Mouse (Mus musculus): ENCODE results near the gene Ube2cbp. TPM values are rescaled to one million over a fixed set of nuclear protein-coding genes. Genes with fewer than 3 reads are reported as not detected.

Ube2cbp gene
- polyA plus RNA-seq (2012; rRNA removed) = 0.67 and 0.77 TPM in 2 replicates

- DNase-seq = peak; percentile 86
- peaks cover 7% of the 10 kb centered on the region; the same call in 1 of the 2 replicates for H3K4me1 ChIP-seq (ENCODE audit: control insufficient read depth, insufficient read depth, low read length)
Measured at GRCm38 (mm10) chr9:86464151-86465105, at the start of gene Ube2cbp. Gene Ube2cbp (minus strand): TSS chr9:86464950.

GRCm38 (mm10) chr9:86514390-86514789 lies 49.6 kb upstream of the Ube2cbp start:
- whole genome bisulfite sequencing = 83% methylated on average over 3 of the region's 3 CpGs

More at GRCm38 (mm10) chr9:86464151-86465105, at the start of gene Ube2cbp:
- TF ChIP-seq POLR2A (IDR thresholded peaks at IDR 0.05; ENCODE audit: borderline replicate concordance, extremely low read depth, low read depth, low read length) = no peak
- peak; percentile 55 for TF ChIP-seq CTCF (IDR thresholded peaks at IDR 0.05; ENCODE audit: insufficient read depth, low read length)
- 2% methylated on average over 70 of the region's 70 CpGs for WGBS
- peak within 1 kb of the TSS; percentile 93 for H3K4me3 ChIP-seq (replicated peaks; ENCODE audit: extremely low read depth, low read depth, low read length)

GRCm38 (mm10) chr9:86513733-86514132 lies 49.0 kb upstream of the Ube2cbp start:
- no peak for TF ChIP-seq CTCF (IDR thresholded peaks at IDR 0.05; ENCODE audit: insufficient read depth, low read length)
- no peak for TF ChIP-seq POLR2A (IDR thresholded peaks at IDR 0.05; ENCODE audit: borderline replicate concordance, extremely low read depth, low read depth, low read length)
- WGBS = 87% methylated on average over 5 of the region's 5 CpGs
- Histone ChIP-seq H3K4me3 (replicated peaks; ENCODE audit: extremely low read depth, low read depth, low read length) (no peak overlapping the region), H3K4me1 (ENCODE audit: control insufficient read depth, insufficient read depth, low read length) (no peaks in the 10 kb centered on the region)
- DNase-seq = no peak

More at GRCm38 (mm10) chr9:86514390-86514789, 49.6 kb upstream of the Ube2cbp start:
- no peaks in the 10 kb centered on the region for H3K4me1 ChIP-seq (ENCODE audit: control insufficient read depth, insufficient read depth, low read length)
- no peak overlapping the region for H3K4me3 ChIP-seq (replicated peaks; ENCODE audit: extremely low read depth, low read depth, low read length)
- no peak for TF ChIP-seq POLR2A (IDR thresholded peaks at IDR 0.05; ENCODE audit: borderline replicate concordance, extremely low read depth, low read depth, low read length)
- DNase-seq = no peak

GRCm38 (mm10) chr9:86507437-86507836 lies 42.7 kb upstream of the Ube2cbp start:
- Histone ChIP-seq H3K4me1 (ENCODE audit: control insufficient read depth, insufficient read depth, low read length) (no peaks in the 10 kb centered on the region), H3K4me3 (replicated peaks; ENCODE audit: extremely low read depth, low read depth, low read length) (no peak overlapping the region)
- 89% methylated on average over 4 of the region's 4 CpGs for WGBS
- TF ChIP-seq POLR2A (IDR thresholded peaks at IDR 0.05; ENCODE audit: borderline replicate concordance, extremely low read depth, low read depth, low read length) = no peak
- TF ChIP-seq CTCF (IDR thresholded peaks at IDR 0.05; ENCODE audit: insufficient read depth, low read length) = no peak
- no peak for DNase-seq

- Histone ChIP-seq H3K4me1 (ENCODE audit: control insufficient read depth, insufficient read depth, low read length) (no peaks in the 10 kb centered on the region), H3K4me3 (replicated peaks; ENCODE audit: extremely low read depth, low read depth, low read length) (no peak overlapping the region)
- no peak for TF ChIP-seq POLR2A (IDR thresholded peaks at IDR 0.05; ENCODE audit: borderline replicate concordance, extremely low read depth, low read depth, low read length)
- no peak for DNase-seq
- 94% methylated on average over 3 of the region's 3 CpGs for WGBS
Measured at GRCm38 (mm10) chr9:86499083-86499482, 34.3 kb upstream of the Ube2cbp start.

- DNase-seq = no peak
- TF ChIP-seq POLR2A (IDR thresholded peaks at IDR 0.05; ENCODE audit: borderline replicate concordance, extremely low read depth, low read depth, low read length) (no peak), CTCF (IDR thresholded peaks at IDR 0.05; ENCODE audit: insufficient read depth, low read length) (no peak)
- 89% methylated on average over 4 of the region's 4 CpGs for WGBS
Measured at GRCm38 (mm10) chr9:86496261-86496660, 31.5 kb upstream of the Ube2cbp start.

GRCm38 (mm10) chr9:86491740-86492139 lies 27.0 kb upstream of the Ube2cbp start:
- TF ChIP-seq POLR2A (IDR thresholded peaks at IDR 0.05; ENCODE audit: borderline replicate concordance, extremely low read depth, low read depth, low read length) = no peak
- no peak for TF ChIP-seq CTCF (IDR thresholded peaks at IDR 0.05; ENCODE audit: insufficient read depth, low read length)
- WGBS = 93% methylated on average over 2 of the region's 2 CpGs
- H3K4me1 ChIP-seq (ENCODE audit: control insufficient read depth, insufficient read depth, low read length) = no peaks in the 10 kb centered on the region
- H3K4me3 ChIP-seq (replicated peaks; ENCODE audit: extremely low read depth, low read depth, low read length) = no peak overlapping the region
- DNase-seq = no peak

More at GRCm38 (mm10) chr9:86496261-86496660, 31.5 kb upstream of the Ube2cbp start:
- H3K4me1 ChIP-seq (ENCODE audit: control insufficient read depth, insufficient read depth, low read length) = no peaks in the 10 kb centered on the region
- H3K4me3 ChIP-seq (replicated peaks; ENCODE audit: extremely low read depth, low read depth, low read length) = no peak overlapping the region

GRCm38 (mm10) chr9:86482236-86482635 lies 17.5 kb upstream of the Ube2cbp start:
- H3K4me1 ChIP-seq (ENCODE audit: control insufficient read depth, insufficient read depth, low read length) = peaks cover 6% of the 10 kb centered on the region
- H3K4me3 ChIP-seq (replicated peaks; ENCODE audit: extremely low read depth, low read depth, low read length) = no peak overlapping the region
- no peak for TF ChIP-seq POLR2A (IDR thresholded peaks at IDR 0.05; ENCODE audit: borderline replicate concordance, extremely low read depth, low read depth, low read length)
- no peak for TF ChIP-seq CTCF (IDR thresholded peaks at IDR 0.05; ENCODE audit: insufficient read depth, low read length)
- WGBS = 85% methylated on average over 1 of the region's 1 CpGs
- DNase-seq = no peak

GRCm38 (mm10) chr9:86478414-86479093 lies 13.8 kb upstream of the Ube2cbp start:
- Histone ChIP-seq H3K4me3 (replicated peaks; ENCODE audit: extremely low read depth, low read depth, low read length) (no peak overlapping the region), H3K4me1 (ENCODE audit: control insufficient read depth, insufficient read depth, low read length) (peaks cover 8% of the 10 kb centered on the region)
- WGBS = 38% methylated on average over 5 of the region's 5 CpGs
- TF ChIP-seq CTCF (IDR thresholded peaks at IDR 0.05; ENCODE audit: insufficient read depth, low read length) = no peak
- no peak for TF ChIP-seq POLR2A (IDR thresholded peaks at IDR 0.05; ENCODE audit: borderline replicate concordance, extremely low read depth, low read depth, low read length)
- DNase-seq = no peak
